Mouse (Mus musculus): ENCODE results near the gene Clk3. TPM values are rescaled to one million over a fixed set of nuclear protein-coding genes. Genes with fewer than 3 reads are reported as not detected.
"Not testable (repeated sequence)": the region's sequence is repeated elsewhere in the genome, so short reads cannot be mapped to it uniquely, and the experiment has no call there.

The Clk3 gene
- polyA plus RNA-seq, 1 experiment from 2014 or later, result 71.8 TPM

- peaks cover 15% of the 10 kb centered on the region for H3K4me1 ChIP-seq
- H3K27me3 ChIP-seq, result no peaks in the 10 kb centered on the region
- no peak for ATAC-seq (replicated peaks; ENCODE audit: low FRiP score)
- no peak overlapping the region for H3K4me2 ChIP-seq
- WGBS, result 73% methylated on average over 2 of the region's 2 CpGs
- H3K36me3 ChIP-seq, result peaks cover 51% of the 10 kb centered on the region
- H3K9ac ChIP-seq, result no peak overlapping the region
- H3K9me3 ChIP-seq (replicated peaks), result no peaks in the 10 kb centered on the region
- no peak overlapping the region for H3K27ac ChIP-seq
- H3K4me3 ChIP-seq (replicated peaks), result no peak overlapping the region
Measured at GRCm38 (mm10) chr9:57712194-57712593, 53.5 kb downstream of the Clk3 start.

- H3K9ac ChIP-seq; H3K4me3 ChIP-seq (replicated peaks); H3K27me3 ChIP-seq; H3K27ac ChIP-seq; H3K9me3 ChIP-seq (replicated peaks); H3K4me2 ChIP-seq; ATAC-seq (replicated peaks; ENCODE audit: low FRiP score): not testable (repeated sequence)
- 87% methylated on average over 5 of the region's 5 CpGs for WGBS
- Histone ChIP-seq H3K4me1 (peaks cover 15% of the 10 kb centered on the region), H3K36me3 (peaks cover 31% of the 10 kb centered on the region)
Measured at GRCm38 (mm10) chr9:57710214-57710613, 55.4 kb downstream of the Clk3 start.

GRCm38 (mm10) chr9:57708720-57709274 lies 56.9 kb downstream of the Clk3 start:
- 3% methylated on average over 35 of the region's 39 CpGs for WGBS
- Histone ChIP-seq H3K4me3 (replicated peaks) (peak overlapping the region; percentile 93), H3K4me1 (peaks cover 15% of the 10 kb centered on the region), H3K4me2 (peak overlapping the region; percentile 79), H3K27me3 (no peaks in the 10 kb centered on the region), H3K36me3 (peaks cover 17% of the 10 kb centered on the region), H3K27ac (peak overlapping the region; percentile 93), H3K9ac (peak overlapping the region; percentile 85), H3K9me3 (replicated peaks) (no peaks in the 10 kb centered on the region)
- peak; percentile 60 for ATAC-seq (replicated peaks; ENCODE audit: low FRiP score)

DNA sequence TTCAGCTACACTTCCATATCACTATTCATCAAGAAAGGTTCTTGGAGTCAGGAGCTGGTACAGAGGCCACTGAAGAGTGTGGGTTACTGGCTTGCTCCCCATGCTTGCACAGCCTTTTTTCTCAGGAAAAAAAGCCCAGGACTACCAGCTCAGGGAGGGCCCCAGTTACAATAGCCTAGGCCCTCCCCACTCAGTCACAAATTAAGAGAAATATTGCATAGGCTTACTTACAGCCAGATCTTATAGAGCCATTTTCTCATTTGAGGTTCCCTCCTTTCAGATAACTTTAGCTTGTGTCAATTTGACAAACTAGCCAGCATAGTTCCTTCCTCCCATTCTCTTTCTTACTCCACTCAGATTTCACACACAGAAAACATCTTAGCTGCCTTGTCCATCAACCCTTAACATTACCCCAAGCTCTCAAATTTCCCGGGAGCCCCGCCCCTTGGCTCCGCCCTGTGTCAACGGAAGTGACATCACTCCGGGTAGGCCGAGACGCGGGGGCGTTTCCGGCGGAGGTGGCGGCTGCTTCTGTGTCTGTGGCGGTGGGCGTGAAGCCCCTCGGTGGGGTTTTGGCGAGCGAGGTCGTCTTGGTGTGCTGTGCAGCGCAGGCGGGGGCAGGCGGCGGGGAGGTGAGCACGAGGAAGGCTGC lies 57.5 kb downstream of the Clk3 start, which contains the start of gene Edc3:
Gene Edc3 (plus strand): TSS at position 473 of the 652 bp plus-strand sequence.
- H3K27ac ChIP-seq, result peak within 1 kb of the TSS; percentile 93
- WGBS, result under 1% methylated on average over 23 of the region's 23 CpGs
- peak within 1 kb of the TSS; percentile 85 for H3K9ac ChIP-seq
- peak; percentile 97 for ATAC-seq (replicated peaks; ENCODE audit: low FRiP score)
- peaks cover 12% of the 10 kb centered on the region for H3K36me3 ChIP-seq
- H3K4me1 ChIP-seq, result peaks cover 15% of the 10 kb centered on the region
- no peaks in the 10 kb centered on the region for H3K9me3 ChIP-seq (replicated peaks)
- peak within 1 kb of the TSS; percentile 93 for H3K4me3 ChIP-seq (replicated peaks)
- no peaks in the 10 kb centered on the region for H3K27me3 ChIP-seq
- peak within 1 kb of the TSS; percentile 79 for H3K4me2 ChIP-seq

DNA sequence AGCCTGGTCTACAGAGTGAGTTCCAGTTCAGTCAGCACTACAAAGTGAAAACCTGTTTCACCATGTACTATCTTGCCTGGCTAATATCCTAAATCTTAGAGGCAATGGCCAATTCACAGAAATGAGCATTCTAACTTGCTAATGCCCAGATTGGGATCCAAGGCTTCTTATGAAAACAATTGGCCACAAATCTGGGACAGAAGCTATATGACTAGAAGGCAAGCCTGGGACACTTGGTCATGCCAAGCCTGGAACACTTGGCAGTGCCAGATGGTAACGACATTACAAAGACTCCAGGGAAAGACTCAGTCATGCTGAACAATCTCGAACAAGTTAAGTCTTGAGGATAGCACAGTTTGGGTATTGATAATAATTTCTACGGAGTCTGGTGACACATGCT lies 59.2 kb downstream of the Clk3 start:
- H3K4me2 ChIP-seq, result no peak overlapping the region
- peaks cover 15% of the 10 kb centered on the region for H3K4me1 ChIP-seq
- H3K4me3 ChIP-seq (replicated peaks), result no peak overlapping the region
- H3K9me3 ChIP-seq (replicated peaks), result no peaks in the 10 kb centered on the region
- no peak overlapping the region for H3K9ac ChIP-seq
- H3K27me3 ChIP-seq, result no peaks in the 10 kb centered on the region
- ATAC-seq (replicated peaks; ENCODE audit: low FRiP score), result no peak
- H3K27ac ChIP-seq, result no peak overlapping the region
- H3K36me3 ChIP-seq, result no peaks in the 10 kb centered on the region
- WGBS, result 86% methylated on average over 3 of the region's 3 CpGs

Other genes starting within 250 kb of the Clk3 start
- gene Cox5a, start 244.6 kb downstream of the Clk3 start, polyA plus RNA-seq (2015; fragmentation: Nextera tagmentation; extraction: Ambion mirVana), result 673 and 729 TPM in 2 replicates
- gene Fam219b, start 228.3 kb downstream of the Clk3 start, polyA plus RNA-seq (2015; fragmentation: Nextera tagmentation; extraction: Ambion mirVana), result 18.1 and 19.0 TPM in 2 replicates
- gene Mpi, start 213.1 kb downstream of the Clk3 start, polyA plus RNA-seq (2015; fragmentation: Nextera tagmentation; extraction: Ambion mirVana), result 51.9 and 53.3 TPM in 2 replicates
- 74.5 and 85.5 TPM in 2 replicates for gene Scamp2, start 204.9 kb downstream of the Clk3 start, polyA plus RNA-seq (2015; fragmentation: Nextera tagmentation; extraction: Ambion mirVana)
- gene Ulk3, start 176.4 kb downstream of the Clk3 start, polyA plus RNA-seq (2015; fragmentation: Nextera tagmentation; extraction: Ambion mirVana), result 16.9 and 18.8 TPM in 2 replicates
- not detected in 2 replicates for gene Cplx3, start 159.6 kb downstream of the Clk3 start, polyA plus RNA-seq (2015; fragmentation: Nextera tagmentation; extraction: Ambion mirVana)
- not detected in 2 replicates for gene Lman1l, start 145.1 kb downstream of the Clk3 start, polyA plus RNA-seq (2015; fragmentation: Nextera tagmentation; extraction: Ambion mirVana)
- gene Csk, start 112.2 kb downstream of the Clk3 start, polyA plus RNA-seq (2015; fragmentation: Nextera tagmentation; extraction: Ambion mirVana), result 27.2 and 27.9 TPM in 2 replicates
- not detected in 2 replicates for gene Cyp1a2, start 82.2 kb downstream of the Clk3 start, polyA plus RNA-seq (2015; fragmentation: Nextera tagmentation; extraction: Ambion mirVana)
- 0.08 and 0.22 TPM in 2 replicates for gene Cyp1a1, start 77.9 kb downstream of the Clk3 start, polyA plus RNA-seq (2015; fragmentation: Nextera tagmentation; extraction: Ambion mirVana)
- 33.6 and 34.4 TPM in 2 replicates for gene Edc3, start 57.3 kb downstream of the Clk3 start, polyA plus RNA-seq (2015; fragmentation: Nextera tagmentation; extraction: Ambion mirVana)
- gene Arid3b, start 70.9 kb upstream of the Clk3 start, polyA plus RNA-seq (2015; fragmentation: Nextera tagmentation; extraction: Ambion mirVana), result 6.2 and 9.1 TPM in 2 replicates
- 104 and 114 TPM in 2 replicates for gene Ubl7, start 145.1 kb upstream of the Clk3 start, polyA plus RNA-seq (2015; fragmentation: Nextera tagmentation; extraction: Ambion mirVana)
- 0.39 and 0.45 TPM in 2 replicates for gene Sema7a, start 174.3 kb upstream of the Clk3 start, polyA plus RNA-seq (2015; fragmentation: Nextera tagmentation; extraction: Ambion mirVana)
- 15.7 and 46.0 TPM in 2 replicates for gene Cyp11a1, start 240.6 kb upstream of the Clk3 start, polyA plus RNA-seq (2015; fragmentation: Nextera tagmentation; extraction: Ambion mirVana)

Data from kidney, embryonic 15.5 days (tissue).